Mouse (Mus musculus): ENCODE results near the gene Anxa5. TPM values are rescaled to one million over a fixed set of nuclear protein-coding genes. Genes with fewer than 3 reads are reported as not detected.

The Anxa5 gene
- total RNA-seq, 2 experiments from 2014 or later: 35.1 to 55.7 TPM

DNA sequence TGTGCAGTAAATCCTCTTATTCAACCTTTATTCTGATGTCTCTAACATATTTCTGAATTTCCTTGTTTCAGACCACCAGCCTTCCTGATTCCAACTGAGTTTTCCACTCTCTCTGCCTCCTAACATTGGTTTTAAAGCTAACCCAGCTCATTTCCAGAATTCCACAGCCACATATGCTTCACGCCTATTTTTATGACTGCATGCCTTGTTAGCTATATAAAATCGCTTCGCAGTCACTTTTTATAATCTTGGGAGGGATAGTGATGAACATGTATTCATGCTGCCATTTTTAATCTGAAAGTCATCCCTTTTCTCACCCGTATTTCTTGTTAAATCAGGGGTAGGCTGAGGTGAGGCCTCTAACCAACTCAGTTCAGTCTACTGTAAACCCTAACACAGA lies 8.6 kb upstream of the Anxa5 start:
- no peak for TF ChIP-seq CTCF (IDR thresholded peaks at IDR 0.05)
- intact Hi-C loops (cut with DNase I): no loop called here
- Histone ChIP-seq H3K27ac (no peak overlapping the region), H3K4me3 (no peak overlapping the region)
- DNase-seq: no peak

DNA sequence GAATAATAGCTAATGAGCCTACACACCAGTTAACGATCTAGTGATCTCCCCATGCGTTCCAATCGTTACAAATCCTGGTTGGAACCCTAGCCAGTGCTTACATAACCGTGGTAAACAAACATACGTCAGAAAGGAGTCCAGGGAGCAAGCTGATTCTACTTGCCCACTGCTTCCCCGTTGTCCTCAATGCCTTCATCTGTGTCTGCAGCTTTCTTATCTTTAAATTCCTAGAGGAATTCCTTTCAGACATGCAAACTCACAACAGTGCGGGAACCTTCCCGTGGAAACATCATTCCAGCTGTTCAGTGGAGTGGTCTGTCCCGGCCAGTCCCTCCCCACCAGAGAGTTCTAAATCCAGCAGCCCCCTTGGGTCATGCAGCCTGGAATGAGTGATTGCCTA lies 7.2 kb upstream of the Anxa5 start:
- 0 out of 2 replicates have a peak overlapping the region, but pooled peaks have one; percentile 3 for H3K4me3 ChIP-seq
- peak overlapping the region; percentile 81 for H3K27ac ChIP-seq
- TF ChIP-seq CTCF (IDR thresholded peaks at IDR 0.05): no peak
- no peak for DNase-seq
- intact Hi-C loops (cut with DNase I): no loop called here

DNA sequence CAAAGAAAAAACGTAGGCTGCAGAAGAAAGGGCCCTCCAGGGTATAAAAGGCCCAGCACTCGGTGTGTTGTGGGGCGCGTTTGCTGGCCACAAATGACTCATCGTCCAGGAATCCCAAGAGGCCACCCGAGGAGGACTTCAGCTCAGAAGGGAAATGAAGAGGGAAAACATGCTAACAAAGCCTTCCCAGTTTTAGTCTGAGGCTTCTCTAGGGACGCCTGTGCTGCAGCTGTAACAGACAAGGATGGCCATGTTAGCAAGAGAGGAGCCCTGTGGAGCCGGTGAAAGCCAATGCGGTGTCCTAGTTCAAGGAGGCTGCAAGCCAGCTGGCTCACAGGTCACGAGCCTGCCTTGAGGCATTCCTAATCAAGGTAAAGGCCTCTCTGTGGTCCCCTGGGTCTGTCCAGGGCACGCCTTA lies 6.1 kb upstream of the Anxa5 start:
- Histone ChIP-seq H3K27ac (peak overlapping the region; percentile 81), H3K4me3 (peak overlapping the region; percentile 19)
- peak; percentile 83 for DNase-seq
- TF ChIP-seq CTCF (IDR thresholded peaks at IDR 0.05): no peak
- intact Hi-C loops (cut with DNase I): no loop called here

DNA sequence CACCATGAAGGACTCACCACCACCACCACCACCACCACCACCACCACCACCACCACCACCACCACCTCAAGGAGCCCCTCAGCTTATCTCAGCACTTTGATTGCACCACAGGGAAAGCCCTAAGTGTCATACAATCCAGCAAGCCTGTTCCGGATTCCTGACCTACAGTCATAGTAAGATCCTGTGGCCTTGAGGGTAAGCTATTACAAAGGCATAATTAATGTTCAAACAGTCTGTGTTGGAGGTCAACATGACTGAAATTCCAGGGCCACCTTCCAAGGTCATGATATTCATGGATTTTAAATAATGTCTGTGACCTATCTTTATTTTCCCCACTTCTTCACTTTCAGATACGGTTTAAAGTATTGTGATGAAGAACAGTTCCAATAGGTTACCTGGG lies 4.8 kb upstream of the Anxa5 start:
- no peak overlapping the region for H3K4me3 ChIP-seq
- intact Hi-C loops (cut with DNase I): no loop called here
- no peak overlapping the region for H3K27ac ChIP-seq
- DNase-seq: no peak
- TF ChIP-seq CTCF (IDR thresholded peaks at IDR 0.05): no peak

DNA sequence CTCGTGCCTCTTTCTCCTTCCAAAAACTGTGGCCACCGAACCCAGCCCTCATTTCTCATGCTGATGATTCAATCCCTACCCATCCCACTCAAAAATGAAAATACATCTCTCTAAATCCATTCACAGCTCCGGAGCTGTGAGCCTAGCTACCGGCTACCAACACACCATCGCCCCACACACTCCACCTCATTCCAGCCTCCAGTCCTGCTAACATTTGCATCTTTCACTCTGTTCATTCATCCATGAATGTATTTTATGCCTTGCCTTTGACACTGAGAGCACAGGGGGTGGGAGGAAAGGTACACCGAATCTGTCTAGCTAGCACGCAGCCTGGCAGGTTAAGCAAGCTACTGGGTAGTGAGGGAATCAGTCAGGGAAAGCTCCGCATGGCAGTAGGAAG lies 3.1 kb upstream of the Anxa5 start:
- H3K27ac ChIP-seq: no peak overlapping the region
- DNase-seq: no peak
- TF ChIP-seq CTCF (IDR thresholded peaks at IDR 0.05): no peak
- no peak overlapping the region for H3K4me3 ChIP-seq
- intact Hi-C loops (cut with DNase I): loop anchor here (5.0 kb wide), 1 partner anchor 94 kb away; the partner anchor contains the start of gene Ccna2

DNA sequence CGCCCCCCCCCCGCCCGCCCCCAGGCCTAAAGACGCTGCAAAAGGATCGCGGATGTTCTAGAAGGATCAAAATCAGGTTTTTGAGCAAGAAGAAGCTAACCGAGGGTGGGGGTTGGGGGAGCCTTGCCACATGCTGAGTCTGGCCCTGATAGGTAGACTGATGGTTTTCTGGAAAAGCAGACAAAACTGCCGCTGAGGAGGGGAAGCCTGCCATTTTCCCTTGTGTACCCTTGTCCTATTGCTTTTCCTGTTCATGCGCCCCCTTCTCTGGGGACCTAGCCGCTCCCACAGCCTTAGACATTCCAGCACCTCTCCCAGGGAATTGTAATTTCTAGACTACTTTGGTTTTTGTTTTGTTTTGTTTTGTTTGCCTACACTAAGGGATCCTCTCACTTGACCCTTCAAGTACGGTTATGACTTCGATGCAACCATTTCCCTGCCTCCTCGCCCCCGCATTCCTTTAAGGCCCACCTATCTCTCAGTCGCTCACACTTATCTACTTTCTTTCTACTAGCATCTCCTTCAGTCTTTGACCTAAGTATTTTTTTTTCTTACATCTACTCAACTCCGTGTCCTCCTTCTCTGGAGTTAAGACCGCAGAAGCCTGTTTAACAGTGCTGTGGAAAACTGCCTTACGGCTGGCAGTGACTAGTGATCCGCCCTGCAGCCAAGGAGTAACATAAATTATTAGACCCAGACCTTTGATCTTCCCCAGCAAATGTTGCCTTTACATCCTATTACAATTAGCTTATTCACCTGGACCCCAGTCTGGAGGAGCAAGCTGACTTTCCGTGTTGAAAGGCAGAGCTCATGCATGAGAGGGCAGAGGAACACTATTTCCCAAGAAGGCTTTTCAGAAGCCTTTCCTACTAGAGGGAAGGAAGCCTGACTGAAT lies 814 bp upstream of the Anxa5 start:
- Histone ChIP-seq H3K27ac (peak overlapping the region; percentile 96), H3K4me3 (peak overlapping the region; percentile 98)
- TF ChIP-seq CTCF (IDR thresholded peaks at IDR 0.05): no peak
- DNase-seq: peak; percentile 31
- intact Hi-C loops (cut with DNase I): loop anchor here (1.0 to 5.0 kb wide), 2 partner anchors 19 to 96 kb away; partner anchors contain the start of gene Ccna2

DNA sequence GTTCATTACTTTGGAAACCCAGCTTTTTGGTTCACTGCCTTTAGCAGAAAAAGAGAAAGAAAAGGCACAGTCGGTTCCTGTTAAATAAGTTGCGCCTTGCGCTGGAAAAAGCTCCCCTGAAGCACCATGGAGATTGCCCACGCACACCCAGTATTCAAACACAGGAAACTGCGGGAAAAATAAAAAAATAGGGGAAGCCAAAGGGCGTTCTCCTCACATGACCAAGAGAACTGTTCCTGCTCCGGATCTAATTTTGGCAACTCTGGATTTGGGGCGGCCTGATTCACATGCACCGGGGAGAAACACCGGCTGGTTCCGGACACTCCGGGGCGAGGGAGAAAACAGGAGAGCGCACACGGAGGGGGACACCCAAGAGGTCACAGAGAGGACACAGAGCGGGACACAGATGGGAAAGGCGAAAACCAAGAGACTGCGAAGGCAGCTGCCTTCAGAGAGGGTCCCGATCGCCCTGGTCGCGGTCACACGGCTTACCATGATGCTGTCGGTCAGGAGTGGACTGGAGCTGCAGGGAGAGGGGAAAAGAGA lies 683 bp downstream of the Anxa5 start:
- no peak for TF ChIP-seq CTCF (IDR thresholded peaks at IDR 0.05)
- intact Hi-C loops (cut with DNase I): loop anchor here (5.0 kb wide), 1 partner anchor 97 kb away; the partner anchor contains the start of gene Ccna2
- Histone ChIP-seq H3K4me3 (peak overlapping the region; percentile 98), H3K27ac (peak overlapping the region; percentile 96)
- peak; percentile 66 for DNase-seq

DNA sequence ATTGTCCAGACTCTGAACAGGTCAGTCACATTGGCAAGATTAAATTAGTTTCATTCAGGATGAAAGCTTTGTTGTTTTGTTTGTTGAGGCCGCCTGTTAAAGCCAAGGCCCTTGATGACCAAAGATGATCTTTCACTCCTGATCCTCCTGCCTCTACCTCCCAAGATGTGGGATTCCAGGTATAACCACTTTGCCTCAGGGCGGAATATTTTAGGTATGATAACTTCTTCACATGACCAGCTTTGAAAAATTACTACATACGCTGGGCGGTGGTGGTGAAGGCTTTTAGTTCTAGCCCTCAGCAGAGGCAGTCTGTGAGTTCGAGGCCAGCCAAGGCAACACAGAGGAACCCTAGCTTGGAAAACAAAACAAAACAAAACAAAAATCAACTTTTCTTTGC lies 1.3 kb downstream of the Anxa5 start:
- no peak for DNase-seq
- Histone ChIP-seq H3K4me3 (peak overlapping the region; percentile 98), H3K27ac (peak overlapping the region; percentile 96)
- intact Hi-C loops (cut with DNase I): no loop called here
- TF ChIP-seq CTCF (IDR thresholded peaks at IDR 0.05): no peak

DNA sequence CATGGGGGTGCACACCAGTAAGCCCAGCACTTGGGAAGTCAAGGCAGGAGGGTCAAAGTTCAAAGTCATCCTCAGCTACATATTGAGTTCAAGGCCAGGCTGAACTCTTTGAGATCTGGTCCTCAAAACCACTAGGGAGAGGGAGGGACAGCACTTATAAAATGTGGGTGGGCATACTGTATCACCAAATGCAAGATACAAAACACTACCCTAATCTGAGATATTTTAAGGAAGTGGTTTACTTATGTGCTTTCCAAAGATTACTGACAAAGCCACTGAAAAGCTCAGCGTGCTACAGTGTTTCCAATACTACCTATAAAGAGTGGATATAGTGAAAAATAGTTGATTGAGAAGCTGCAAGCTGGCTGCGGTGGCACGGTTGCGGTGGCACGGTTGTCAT lies 2.5 kb downstream of the Anxa5 start:
- DNase-seq: no peak
- Histone ChIP-seq H3K27ac (0 out of 2 replicates have a peak overlapping the region, but pooled peaks have one; percentile 24), H3K4me3 (peak overlapping the region; percentile 41)
- intact Hi-C loops (cut with DNase I): no loop called here
- no peak for TF ChIP-seq CTCF (IDR thresholded peaks at IDR 0.05)

DNA sequence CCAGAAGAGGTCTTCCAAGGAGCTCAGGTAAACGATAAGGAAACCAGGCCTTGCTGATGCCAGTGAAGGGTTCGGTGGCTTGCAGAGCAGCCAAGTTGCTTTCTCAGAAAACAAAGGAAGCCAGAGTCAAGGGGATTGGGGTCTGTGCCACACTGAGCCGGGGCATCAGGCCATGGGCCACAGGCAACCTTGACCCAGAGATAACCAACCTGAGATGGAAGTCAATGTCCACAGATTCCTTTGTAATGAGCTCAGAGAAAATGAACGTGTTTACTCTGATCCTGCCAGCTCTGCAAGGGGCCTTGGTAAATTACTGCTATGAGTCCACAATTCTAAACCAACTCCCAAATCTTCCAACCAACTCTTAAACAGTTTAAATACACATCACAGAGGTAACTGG lies 3.8 kb downstream of the Anxa5 start:
- intact Hi-C loops (cut with DNase I): no loop called here
- no peak for DNase-seq
- Histone ChIP-seq H3K27ac (peak overlapping the region; percentile 35; the same call in 1 of the 2 replicates), H3K4me3 (peak overlapping the region; percentile 46)
- no peak for TF ChIP-seq CTCF (IDR thresholded peaks at IDR 0.05)

DNA sequence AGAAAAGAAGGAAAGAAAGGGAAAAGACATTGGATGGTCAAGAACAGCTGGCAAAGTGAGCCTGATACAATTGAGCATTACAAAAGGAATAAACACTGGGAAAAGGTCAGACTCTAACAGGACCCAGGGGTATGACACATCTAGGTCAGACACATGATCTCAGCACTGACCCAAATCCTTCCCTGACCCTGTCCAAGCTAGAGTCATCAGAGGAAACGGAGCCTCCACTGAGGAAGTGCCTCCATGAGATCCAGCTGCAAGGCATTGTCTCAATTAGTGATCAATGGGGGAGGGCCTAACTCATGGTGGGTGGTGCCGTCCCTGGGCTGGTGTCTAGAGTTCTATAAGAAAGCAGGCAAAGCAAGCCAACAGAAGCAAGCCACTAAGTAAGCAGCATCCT lies 6.8 kb downstream of the Anxa5 start:
- TF ChIP-seq CTCF (IDR thresholded peaks at IDR 0.05): no peak
- intact Hi-C loops (cut with DNase I): no loop called here
- peak; percentile 35 for DNase-seq
- Histone ChIP-seq H3K27ac (peak overlapping the region; percentile 10; the same call in 1 of the 2 replicates), H3K4me3 (no peak overlapping the region)

DNA sequence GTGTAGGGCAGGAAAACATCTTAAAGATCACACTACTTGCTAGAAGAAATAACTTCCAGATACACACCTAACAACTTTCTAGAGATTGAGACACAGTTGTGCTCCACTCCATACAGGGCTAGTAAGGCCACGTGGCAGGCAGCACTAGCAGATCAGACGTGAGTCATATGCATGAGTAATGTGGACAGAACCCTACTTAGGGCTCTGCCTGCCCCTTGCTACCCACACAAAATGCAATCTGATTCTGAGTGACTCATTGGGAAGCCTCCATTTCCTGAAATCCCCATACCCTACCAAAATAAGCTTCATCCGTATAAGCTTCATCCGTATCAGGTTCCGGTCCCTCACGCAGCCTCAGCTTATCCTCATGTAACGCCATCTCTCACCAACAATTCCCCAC lies 8.1 kb downstream of the Anxa5 start:
- 0 out of 2 replicates have a peak overlapping the region, but pooled peaks have one; percentile 8 for H3K27ac ChIP-seq
- no peak for TF ChIP-seq CTCF (IDR thresholded peaks at IDR 0.05)
- intact Hi-C loops (cut with DNase I): no loop called here
- DNase-seq: no peak
- no peak overlapping the region for H3K4me3 ChIP-seq

DNA sequence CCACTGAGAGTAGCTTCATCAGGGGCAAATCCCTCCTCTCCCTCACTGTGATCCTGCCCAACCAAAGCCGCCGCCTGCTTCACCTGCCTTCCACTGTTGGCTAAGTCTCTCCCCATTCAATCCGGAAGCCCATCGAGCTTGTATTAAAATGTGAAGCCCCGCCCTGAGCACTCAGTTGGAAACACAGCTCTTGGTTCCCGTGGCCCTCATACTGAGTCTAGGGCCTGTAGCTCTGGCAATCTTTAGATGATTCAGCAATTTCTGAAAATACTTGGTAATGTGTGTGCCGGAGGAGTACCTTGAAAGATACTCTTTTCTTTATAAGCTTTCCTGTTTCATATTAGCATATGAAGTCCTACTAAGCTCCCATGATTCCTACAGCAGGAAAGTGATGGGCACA lies 10.2 kb downstream of the Anxa5 start:
- Histone ChIP-seq H3K4me3 (no peak overlapping the region), H3K27ac (no peak overlapping the region)
- intact Hi-C loops (cut with DNase I): no loop called here
- DNase-seq: no peak
- no peak for TF ChIP-seq CTCF (IDR thresholded peaks at IDR 0.05)
